Mouse (Mus musculus): ENCODE data around the gene Fbxl8. TPM values are rescaled to one million over a fixed set of nuclear protein-coding genes. Genes with fewer than 3 reads are reported as not detected.

Gene Fbxl8
- polyA plus RNA-seq, 1 experiment from 2014 or later = 1.8 TPM

DNA sequence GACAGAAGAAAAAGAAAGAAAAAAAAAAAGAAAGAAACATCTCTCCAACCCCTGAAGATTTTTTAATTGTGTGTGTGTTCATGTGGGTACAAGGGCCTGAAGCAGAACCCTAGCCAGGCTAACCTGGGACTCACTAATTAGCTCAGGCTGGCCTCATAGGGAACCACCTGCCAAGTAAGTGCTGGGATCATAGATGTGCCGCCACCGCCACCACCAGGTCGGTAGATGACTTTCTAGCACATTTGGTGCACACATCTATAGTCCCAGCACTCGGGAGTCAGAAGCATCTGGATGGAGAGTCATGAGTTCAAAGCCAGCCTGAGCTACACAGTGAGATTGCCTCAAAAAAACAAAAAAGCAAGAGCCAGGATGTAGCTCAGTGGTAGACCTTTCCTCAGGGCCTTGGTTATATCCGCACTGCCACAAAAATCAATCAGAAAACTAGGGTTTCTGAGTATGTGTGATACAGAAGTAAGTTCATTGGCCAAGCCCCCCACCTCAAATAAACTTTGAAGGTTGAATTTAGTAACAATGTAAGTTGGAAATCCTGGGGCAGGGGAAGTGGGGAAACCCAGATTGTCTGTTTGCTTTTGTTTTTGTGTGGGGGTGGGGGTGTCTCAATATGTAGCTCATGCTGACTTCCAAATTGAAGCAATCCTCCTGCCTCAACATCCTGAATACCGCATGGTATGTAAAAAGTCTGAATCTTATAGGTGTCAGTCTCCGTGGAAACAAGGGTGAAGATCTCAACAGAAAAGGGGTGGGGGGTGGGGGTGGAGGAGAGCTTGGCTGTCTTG, 6.9 kb upstream of the Fbxl8 start:
- 0 out of 2 replicates have a peak, but pooled peaks cover 8% of the 10 kb centered on the region for H3K27me3 ChIP-seq (ENCODE audit: insufficient read depth, low read length)
- no peak for TF ChIP-seq CTCF (IDR thresholded peaks at IDR 0.05; ENCODE audit: low read depth)
- H3K4me1 ChIP-seq (replicated peaks; ENCODE audit: insufficient read depth, low read length) = peaks cover 18% of the 10 kb centered on the region; the same call in 1 of the 2 replicates
- H3K27ac ChIP-seq = no peak overlapping the region
- DNase-seq (ENCODE audit: low spot score) (no peak), ATAC-seq (replicated peaks; ENCODE audit: low FRiP score, low read depth) (no peak)
- WGBS = 76% methylated on average over 7 of the region's 7 CpGs
- no peaks in the 10 kb centered on the region for H3K9me3 ChIP-seq (replicated peaks; ENCODE audit: low read length)
- no peaks in the 10 kb centered on the region for H3K36me3 ChIP-seq (ENCODE audit: insufficient read depth, low read length)
- no peak overlapping the region for H3K4me2 ChIP-seq (ENCODE audit: low read length)
- H3K9ac ChIP-seq (ENCODE audit: low read depth, low read length) = no peak overlapping the region
- no peak overlapping the region for H3K4me3 ChIP-seq (replicated peaks; ENCODE audit: low read depth, low read length)

DNA sequence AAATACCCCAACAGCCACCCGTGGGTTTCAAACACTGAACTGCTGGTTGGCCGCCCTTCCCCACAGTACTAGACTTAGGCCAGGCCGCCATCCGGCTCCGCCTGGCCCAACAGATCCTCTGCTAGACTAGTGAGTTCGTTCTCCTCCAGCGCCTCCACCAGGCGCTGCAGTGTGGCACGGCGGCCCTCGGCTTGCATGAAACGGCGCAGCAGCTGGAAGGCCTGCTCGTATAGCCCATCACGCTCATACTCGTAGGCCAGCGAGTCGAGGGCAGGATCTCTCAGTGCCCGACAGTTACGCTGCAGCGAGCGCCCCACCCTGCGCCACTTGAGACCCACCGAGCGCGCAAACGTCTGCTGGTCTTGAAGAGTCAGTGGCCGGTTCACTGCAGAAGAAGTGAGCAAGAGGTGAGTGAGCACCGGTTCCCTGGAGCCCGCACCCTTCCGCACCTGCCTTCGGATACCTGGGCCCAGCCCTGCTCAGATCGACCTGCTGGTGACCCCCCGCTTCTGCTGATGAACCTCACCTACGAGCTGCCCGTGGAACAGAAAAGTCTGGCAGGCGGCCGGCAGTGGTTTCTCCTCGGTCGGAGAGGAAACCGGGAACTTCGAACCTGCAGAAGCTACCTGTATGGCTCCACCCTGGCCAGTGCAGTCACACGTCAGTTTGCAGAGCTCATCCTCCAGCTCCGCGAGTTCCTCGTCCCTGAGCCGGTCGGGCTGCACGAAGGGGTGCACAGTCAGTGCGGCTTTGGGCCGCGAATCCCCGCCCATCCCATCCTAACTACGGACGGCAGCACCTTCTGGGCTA, 5.3 kb upstream of the Fbxl8 start:
- TF ChIP-seq CTCF (IDR thresholded peaks at IDR 0.05; ENCODE audit: low read depth) = peak; percentile 30; the same call in 1 of the 2 replicates
- DNase-seq (ENCODE audit: low spot score) (peak; percentile 58), ATAC-seq (replicated peaks; ENCODE audit: low FRiP score, low read depth) (peak; percentile 9; the same call in 1 of the 2 replicates)
- peak overlapping the region; percentile 29 for H3K4me3 ChIP-seq (replicated peaks; ENCODE audit: low read depth, low read length)
- H3K36me3 ChIP-seq (ENCODE audit: insufficient read depth, low read length) = no peaks in the 10 kb centered on the region
- H3K9me3 ChIP-seq (replicated peaks; ENCODE audit: low read length) = no peaks in the 10 kb centered on the region
- WGBS = 5% methylated on average over 55 of the region's 55 CpGs
- H3K4me1 ChIP-seq (replicated peaks; ENCODE audit: insufficient read depth, low read length) = peaks cover 15% of the 10 kb centered on the region; the same call in 1 of the 2 replicates
- peak overlapping the region; percentile 28; the same call in 1 of the 2 replicates for H3K9ac ChIP-seq (ENCODE audit: low read depth, low read length)
- no peak overlapping the region for H3K27ac ChIP-seq
- H3K27me3 ChIP-seq (ENCODE audit: insufficient read depth, low read length) = 0 out of 2 replicates have a peak, but pooled peaks cover 8% of the 10 kb centered on the region
- peak overlapping the region; percentile 66 for H3K4me2 ChIP-seq (ENCODE audit: low read length)

DNA sequence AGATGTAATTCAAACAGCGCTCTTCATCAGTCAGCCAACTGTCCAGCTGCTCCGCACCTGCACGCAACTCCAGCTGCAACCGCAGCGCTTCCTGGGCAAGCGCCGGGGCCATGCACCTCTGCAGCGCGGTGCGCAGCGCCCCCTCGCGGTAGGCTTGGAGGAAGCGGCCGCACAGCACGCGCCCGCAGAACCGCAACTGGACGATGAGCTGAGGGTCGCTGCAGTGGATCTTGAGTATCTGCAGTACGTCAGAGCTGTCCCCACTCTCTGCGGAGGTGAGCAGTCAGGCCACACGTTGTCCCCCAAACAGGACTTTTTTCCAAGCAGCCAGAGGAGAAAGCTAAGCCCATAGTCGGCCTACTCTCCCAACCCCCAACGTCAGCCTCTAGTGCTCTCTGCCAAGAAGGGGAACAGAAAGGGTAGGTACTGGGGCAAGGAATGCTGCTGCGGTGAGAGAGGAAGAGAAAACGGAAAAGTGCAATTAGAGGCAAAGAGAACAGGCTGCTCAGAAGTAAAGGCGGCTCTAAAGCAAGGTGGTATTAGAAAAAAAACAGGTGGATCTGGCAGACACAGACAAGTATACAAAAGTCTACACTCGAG, 4.6 kb upstream of the Fbxl8 start:
- ATAC-seq (replicated peaks; ENCODE audit: low FRiP score, low read depth) = peak; percentile 25; the same call in 1 of the 2 replicates
- H3K4me1 ChIP-seq (replicated peaks; ENCODE audit: insufficient read depth, low read length) = peaks cover 13% of the 10 kb centered on the region; the same call in 1 of the 2 replicates
- no peaks in the 10 kb centered on the region for H3K36me3 ChIP-seq (ENCODE audit: insufficient read depth, low read length)
- no peak overlapping the region for H3K27ac ChIP-seq
- DNase-seq (ENCODE audit: low spot score) = peak; percentile 71
- 0 out of 2 replicates have a peak overlapping the region, but pooled peaks have one; percentile 28 for H3K9ac ChIP-seq (ENCODE audit: low read depth, low read length)
- H3K4me3 ChIP-seq (replicated peaks; ENCODE audit: low read depth, low read length) = peak overlapping the region; percentile 29
- 4% methylated on average over 30 of the region's 30 CpGs for WGBS
- 0 out of 2 replicates have a peak, but pooled peaks cover 8% of the 10 kb centered on the region for H3K27me3 ChIP-seq (ENCODE audit: insufficient read depth, low read length)
- no peaks in the 10 kb centered on the region for H3K9me3 ChIP-seq (replicated peaks; ENCODE audit: low read length)
- peak; percentile 97 for TF ChIP-seq CTCF (IDR thresholded peaks at IDR 0.05; ENCODE audit: low read depth)
- peak overlapping the region; percentile 66 for H3K4me2 ChIP-seq (ENCODE audit: low read length)

DNA sequence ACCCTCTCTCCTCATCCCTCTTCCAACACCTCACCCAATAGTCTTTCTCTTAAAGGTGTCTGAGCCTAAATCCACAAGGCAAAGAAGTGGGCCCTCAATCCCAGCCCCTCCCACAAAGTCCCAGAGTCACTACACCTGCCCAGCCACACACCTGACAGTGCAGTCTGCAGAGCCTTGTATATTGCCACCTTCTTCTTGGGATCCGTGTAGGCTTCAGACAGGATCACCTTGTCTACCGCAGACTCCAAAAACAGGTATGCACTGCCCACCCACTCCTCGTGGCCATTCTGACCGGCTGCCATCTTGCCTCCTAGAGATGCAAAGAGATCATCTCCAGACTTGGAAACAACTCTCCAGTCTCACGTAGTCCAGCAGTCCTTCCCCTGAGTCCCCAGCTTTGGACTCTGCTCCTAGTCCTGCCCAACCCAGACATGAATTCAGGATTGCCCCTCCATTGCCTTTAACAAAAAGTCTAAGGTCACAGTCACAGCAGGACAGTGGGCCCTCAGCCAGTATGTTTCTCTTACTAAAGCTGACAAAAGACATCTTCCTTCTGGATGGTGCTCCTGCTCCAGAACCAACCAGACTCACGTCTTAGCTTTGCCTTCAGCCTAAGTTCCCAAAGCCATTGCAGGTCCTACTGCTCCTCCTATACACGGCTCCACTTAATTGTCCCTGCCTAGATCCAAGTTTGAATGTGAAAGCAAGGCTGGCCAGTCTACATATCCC, 3.9 kb upstream of the Fbxl8 start:
- 0 out of 2 replicates have a peak, but pooled peaks cover 8% of the 10 kb centered on the region for H3K27me3 ChIP-seq (ENCODE audit: insufficient read depth, low read length)
- WGBS = 71% methylated on average over 7 of the region's 7 CpGs

DNA sequence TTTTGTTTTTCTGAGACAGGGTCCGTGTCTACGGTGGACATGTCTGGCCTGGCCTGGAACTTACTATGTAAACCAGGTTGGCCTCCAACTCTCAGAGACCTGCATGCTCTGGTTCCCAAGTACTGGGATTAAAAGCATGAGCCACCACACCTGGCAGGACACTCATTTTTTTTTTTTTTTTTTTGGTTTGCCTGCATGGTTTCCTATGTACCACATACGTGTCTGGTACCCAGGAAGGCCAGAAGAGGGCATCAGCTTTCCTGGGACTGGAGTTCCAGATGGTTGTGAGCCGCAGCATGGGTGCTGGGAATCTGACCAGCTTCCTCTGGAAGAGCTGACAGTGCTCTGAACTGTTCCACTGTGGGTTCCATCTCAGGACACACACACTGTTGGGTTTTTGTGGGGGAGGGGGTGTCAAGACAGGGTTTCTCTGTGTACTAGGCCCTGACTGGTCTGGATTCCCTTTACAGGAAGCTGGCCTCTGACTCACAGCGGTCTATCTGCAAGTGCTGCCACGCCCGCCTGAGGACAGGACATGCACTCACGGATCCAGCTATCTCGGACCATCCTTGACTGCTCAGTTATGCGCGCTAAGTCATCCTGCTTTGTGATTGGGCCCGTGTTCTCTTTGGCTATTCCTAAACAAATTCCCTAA, 3.0 kb upstream of the Fbxl8 start:
- no peak for DNase-seq (ENCODE audit: low spot score)
- no peak for ATAC-seq (replicated peaks; ENCODE audit: low FRiP score, low read depth)
- 0 out of 2 replicates have a peak, but pooled peaks cover 10% of the 10 kb centered on the region for H3K27me3 ChIP-seq (ENCODE audit: insufficient read depth, low read length)

More for the DNA sequence above, 3.9 kb upstream of the Fbxl8 start:
- Histone ChIP-seq H3K4me1 (replicated peaks; ENCODE audit: insufficient read depth, low read length) (peaks cover 12% of the 10 kb centered on the region; the same call in 1 of the 2 replicates), H3K36me3 (ENCODE audit: insufficient read depth, low read length) (no peaks in the 10 kb centered on the region), H3K4me2 (ENCODE audit: low read length) (no peak overlapping the region), H3K4me3 (replicated peaks; ENCODE audit: low read depth, low read length) (no peak overlapping the region), H3K9ac (ENCODE audit: low read depth, low read length) (no peak overlapping the region), H3K27ac (no peak overlapping the region), H3K9me3 (replicated peaks; ENCODE audit: low read length) (no peaks in the 10 kb centered on the region)
- TF ChIP-seq CTCF (IDR thresholded peaks at IDR 0.05; ENCODE audit: low read depth) = no peak
- ATAC-seq (replicated peaks; ENCODE audit: low FRiP score, low read depth) (no peak), DNase-seq (ENCODE audit: low spot score) (no peak)

More for the DNA sequence above, 3.0 kb upstream of the Fbxl8 start:
- Histone ChIP-seq H3K9me3 (replicated peaks; ENCODE audit: low read length) (no peaks in the 10 kb centered on the region), H3K9ac (ENCODE audit: low read depth, low read length) (no peak overlapping the region), H3K4me2 (ENCODE audit: low read length) (no peak overlapping the region), H3K4me3 (replicated peaks; ENCODE audit: low read depth, low read length) (no peak overlapping the region), H3K36me3 (ENCODE audit: insufficient read depth, low read length) (no peaks in the 10 kb centered on the region), H3K27ac (no peak overlapping the region), H3K4me1 (replicated peaks; ENCODE audit: insufficient read depth, low read length) (peaks cover 12% of the 10 kb centered on the region; the same call in 1 of the 2 replicates)
- WGBS = 87% methylated on average over 12 of the region's 12 CpGs
- TF ChIP-seq CTCF (IDR thresholded peaks at IDR 0.05; ENCODE audit: low read depth) = no peak
